Mouse (Mus musculus) CH12.LX (cell line): ENCODE measurements around the gene Slc24a3. TPM values are rescaled to one million over a fixed set of nuclear protein-coding genes. Genes with fewer than 3 reads are reported as not detected.

Experiments used
- DNase-seq: peaks from one replicate; pipeline ENCODE4 v3.0.0-alpha.2; 2013; ENCODE audit errors: extremely low read depth
- H3K27ac ChIP-seq: 2 replicates; pipeline ENCODE4 v1.5.1; 2012; ENCODE audit warnings: low read depth, mild to moderate bottlenecking, control low read depth, moderate library complexity; ENCODE audit not compliant: insufficient read depth
- H3K27me3 ChIP-seq: replicated peaks from 2 replicates; pipeline ENCODE3; 2012; ENCODE audit warnings: inconsistent platforms
- H3K36me3 ChIP-seq, 2 experiments: replicated peaks in 1 of 2; 2 replicates each; pipeline versions ENCODE3 to v1.6.1; 2012; ENCODE audit warnings: inconsistent platforms in 1 of 2, low read length in 1 of 2, mild to moderate bottlenecking in 1 of 2, mixed read lengths in 1 of 2, moderate library complexity in 1 of 2; ENCODE audit not compliant: control insufficient read depth in 1 of 2, insufficient read depth in 1 of 2
- H3K4me1 ChIP-seq, 2 experiments: 2 replicates each; pipeline ENCODE4 v1.6.1; 2012; ENCODE audit warnings: inconsistent platforms in 1 of 2, moderate library complexity in 1 of 2; ENCODE audit not compliant: insufficient read depth in 2 of 2, control insufficient read depth in 1 of 2
- H3K4me2 ChIP-seq: 2 replicates; pipeline ENCODE4 v1.6.1; 2012; ENCODE audit warnings: low read depth, mild to moderate bottlenecking, control low read depth; ENCODE audit not compliant: poor library complexity, insufficient read depth, severe bottlenecking
- H3K4me3 ChIP-seq, 3 experiments: fragments of 150-350 bp in 1 of 3; sonication (generic) in 1 of 3; replicated peaks in 1 of 3; 2 replicates each; pipeline versions ENCODE3 to v1.5.1; 2011 to 2012; ENCODE audit warnings: low read depth in 2 of 3, low read length in 2 of 3, mild to moderate bottlenecking in 2 of 3, moderate library complexity in 2 of 3, control low read depth in 1 of 3, improper control_type of control experiment in 1 of 3, inconsistent platforms in 1 of 3, mixed read lengths in 1 of 3; ENCODE audit not compliant: poor library complexity in 1 of 3
- H3K79me2 ChIP-seq: replicated peaks from 2 replicates; pipeline ENCODE4 v1.6.1; 2012; ENCODE audit warnings: mild to moderate bottlenecking, moderate library complexity; ENCODE audit not compliant: control insufficient read depth, poor library complexity, insufficient read depth, severe bottlenecking; ENCODE audit errors: extremely low read depth
- H3K9ac ChIP-seq: 2 replicates; pipeline ENCODE4 v1.6.1; 2012; ENCODE audit warnings: low read depth, mild to moderate bottlenecking, control low read depth, moderate library complexity; ENCODE audit not compliant: insufficient read depth
- H3K9me3 ChIP-seq: replicated peaks from 2 replicates; pipeline ENCODE3; 2012; ENCODE audit warnings: low read length, inconsistent platforms, mixed read lengths
- BHLHE40 ChIP-seq: IDR thresholded peaks from 2 replicates; pipeline ENCODE4 v1.6.1; 2011; ENCODE audit warnings: mild to moderate bottlenecking, low read depth, low read length, improper control_type of control experiment
- ELF1 ChIP-seq: IDR thresholded peaks from 2 replicates; pipeline ENCODE4 v1.6.1; 2014; ENCODE audit warnings: low read depth, mild to moderate bottlenecking, inconsistent platforms, low read length, improper control_type of control experiment
- ETS1 ChIP-seq: conservative IDR thresholded peaks from 2 replicates; pipeline ENCODE4 v1.6.1; 2012; ENCODE audit warnings: low read depth, mild to moderate bottlenecking, inconsistent platforms, low read length, improper control_type of control experiment, moderate library complexity
- GABPA ChIP-seq: IDR thresholded peaks from 2 replicates; pipeline ENCODE4 v1.6.1; 2012; ENCODE audit warnings: low read depth, low read length, improper control_type of control experiment, inconsistent platforms; ENCODE audit not compliant: insufficient replicate concordance
- HCFC1 ChIP-seq: IDR thresholded peaks from 2 replicates; pipeline ENCODE4 v1.6.1; 2012; ENCODE audit warnings: low read depth, mild to moderate bottlenecking, inconsistent platforms, low read length, improper control_type of control experiment
- IRF4 ChIP-seq: IDR thresholded peaks from 2 replicates; pipeline ENCODE4 v1.6.1; 2014; ENCODE audit warnings: low read depth, mild to moderate bottlenecking, inconsistent platforms, low read length, improper control_type of control experiment
- JUND ChIP-seq: conservative IDR thresholded peaks from 2 replicates; pipeline ENCODE4 v1.6.1; 2011; ENCODE audit warnings: low read depth, low read length, improper control_type of control experiment
- KAT2A ChIP-seq: IDR thresholded peaks from 2 replicates; pipeline ENCODE4 v1.6.1; 2012; ENCODE audit warnings: low read length, improper control_type of control experiment, inconsistent platforms; ENCODE audit not compliant: insufficient replicate concordance
- MAFK ChIP-seq: IDR thresholded peaks from 2 replicates; pipeline ENCODE4 v1.6.1; 2011; ENCODE audit warnings: low read length, improper control_type of control experiment; ENCODE audit not compliant: insufficient replicate concordance
- MAZ ChIP-seq: IDR thresholded peaks from 2 replicates; pipeline ENCODE4 v1.6.1; 2012; ENCODE audit warnings: low read depth, mild to moderate bottlenecking, inconsistent platforms, low read length, improper control_type of control experiment, moderate library complexity
- NELFE ChIP-seq: IDR thresholded peaks from 2 replicates; pipeline ENCODE4 v1.6.1; 2011; ENCODE audit warnings: low read depth, low read length, improper control_type of control experiment
- NRF1 ChIP-seq: IDR thresholded peaks from 2 replicates; pipeline ENCODE4 v1.6.1; 2014; ENCODE audit warnings: low read depth, mild to moderate bottlenecking, inconsistent platforms, low read length, improper control_type of control experiment, moderate library complexity
- POLR2AphosphoS2 ChIP-seq: IDR thresholded peaks from 2 replicates; pipeline ENCODE4 v1.6.1; 2011; ENCODE audit warnings: low read depth, low read length, improper control_type of control experiment
- RAD21 ChIP-seq: IDR thresholded peaks from 2 replicates; pipeline ENCODE4 v1.6.1; 2011; ENCODE audit warnings: low read depth, mild to moderate bottlenecking, low read length, improper control_type of control experiment, moderate library complexity
- RCOR1 ChIP-seq: conservative IDR thresholded peaks from 2 replicates; pipeline ENCODE4 v1.6.1; 2012; ENCODE audit warnings: low read depth, mild to moderate bottlenecking, inconsistent platforms, low read length, improper control_type of control experiment
- SMC3 ChIP-seq: IDR thresholded peaks from 2 replicates; pipeline ENCODE4 v1.6.1; 2011; ENCODE audit warnings: low read depth, low read length, improper control_type of control experiment
- TBP ChIP-seq: conservative IDR thresholded peaks from 2 replicates; pipeline ENCODE4 v1.6.1; 2011; ENCODE audit warnings: low read depth, low read length, improper control_type of control experiment
- TCF12 ChIP-seq: IDR thresholded peaks from 2 replicates; pipeline ENCODE4 v1.6.1; 2014; ENCODE audit warnings: low read depth, mild to moderate bottlenecking, inconsistent platforms, low read length, improper control_type of control experiment
- USF2 ChIP-seq: conservative IDR thresholded peaks from 2 replicates; pipeline ENCODE4 v1.6.1; 2011; ENCODE audit warnings: low read depth, low read length, improper control_type of control experiment
- ZNF384 ChIP-seq: IDR thresholded peaks from 2 replicates; pipeline ENCODE4 v1.6.1; 2012; ENCODE audit warnings: low read depth, low read length, improper control_type of control experiment, inconsistent platforms
- dilution Hi-C: fragments of 300-500 bp; cut with MboI; formaldehyde crosslinking; loops from 2 replicates; pipeline ENCODE4 v1.14.3; 2020; ENCODE audit warnings: low sequenced_read_pairs; ENCODE audit not compliant: extremely low pct_unique_long_range_greater_than_20kb, extremely low pct_ligation_motif_present
- in situ Hi-C: fragments of 300-500 bp; cut with MboI; formaldehyde crosslinking; loops from 3 replicates; pipeline ENCODE4 v1.14.3; 2019; ENCODE audit warnings: low sequenced_read_pairs, low pct_ligation_motif_present, low pct_unique_long_range_greater_than_20kb, mixed read lengths
- polyA plus RNA-seq: library from polyadenylated mRNA; unstranded; fragments of >175 nt; gene quantifications from 2 replicates; pipeline ENCODE4 v1.2.1, GENCODE M21; 2012; ENCODE audit warnings: low read depth; ENCODE audit not compliant: insufficient read length
- total RNA-seq, 2 experiments: library from RNA; depleted of rRNA; stranded (reverse); fragments of 300-350 nt in 1 of 2; fragments of >200 nt in 1 of 2; gene quantifications; 2 replicates each; pipeline ENCODE4 v1.2.3; 2012 to 2014

Slc24a3 gene
- total and polyA plus RNA-seq, 3 experiments = not detected

DNA sequence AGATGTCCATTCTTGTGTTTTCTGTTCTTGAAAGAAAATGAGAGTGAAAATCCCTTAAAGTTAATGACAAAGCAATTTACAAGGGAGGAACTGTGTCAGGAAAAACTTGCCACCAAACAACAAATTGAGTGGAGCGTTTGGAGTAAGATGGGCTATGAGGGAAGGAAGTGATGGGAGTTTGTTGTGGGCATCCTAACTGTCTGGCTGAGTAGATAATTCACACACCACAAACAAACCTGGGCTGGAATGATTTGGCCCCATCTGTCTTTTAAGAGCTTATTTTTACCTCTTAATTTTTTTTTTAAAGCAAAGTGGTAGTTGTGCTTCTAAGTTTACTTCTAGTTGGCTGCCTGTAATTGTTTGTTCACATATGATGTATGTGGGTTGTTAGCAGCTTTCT lies 94.6 kb downstream of the Slc24a3 start:
- Histone ChIP-seq H3K4me2 (no peak overlapping the region), H3K27ac (no peak overlapping the region), H3K4me1 (no peaks in the 10 kb centered on the region), H3K36me3 (no peaks in the 10 kb centered on the region), H3K9me3 (no peaks in the 10 kb centered on the region), H3K79me2 (no peaks in the 10 kb centered on the region), H3K27me3 (peaks cover 6% of the 10 kb centered on the region), H3K4me3 (no peak overlapping the region), H3K9ac (no peak overlapping the region)
- TF ChIP-seq RAD21 (no peak), BHLHE40 (no peak), HCFC1 (no peak), MAFK (no peak), ZNF384 (no peak), JUND (no peak), TCF12 (no peak), KAT2A (no peak), SMC3 (no peak), POLR2AphosphoS2 (no peak), RCOR1 (no peak), NRF1 (no peak), ELF1 (no peak), IRF4 (no peak), MAZ (no peak), NELFE (no peak)
- in situ Hi-C loops = no loop called here
- dilution Hi-C loops = no loop called here
- DNase-seq = no peak

DNA sequence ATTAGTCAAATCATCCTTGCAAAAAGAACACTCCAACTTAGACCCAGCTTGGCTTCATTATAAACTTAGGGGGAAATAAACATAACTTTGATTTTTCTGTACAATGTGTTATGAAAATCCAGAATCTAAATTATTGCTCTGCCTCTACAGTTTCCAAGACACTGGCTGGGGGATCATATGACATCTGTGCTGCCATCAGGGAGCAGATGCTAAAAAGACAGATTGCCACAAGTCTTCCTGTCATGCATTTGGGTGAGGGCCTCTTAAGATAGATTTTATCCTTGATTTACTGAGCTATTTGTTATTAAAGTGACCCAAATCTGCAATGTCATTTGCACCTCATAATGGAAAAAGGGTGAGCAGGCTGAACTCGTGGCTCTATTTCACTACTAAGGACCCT lies 99.2 kb downstream of the Slc24a3 start:
- dilution Hi-C loops = no loop called here
- H3K4me1 ChIP-seq = no peaks in the 10 kb centered on the region
- H3K9me3 ChIP-seq = no peaks in the 10 kb centered on the region
- no peak overlapping the region for H3K27ac ChIP-seq
- no peak for DNase-seq
- no peaks in the 10 kb centered on the region for H3K27me3 ChIP-seq
- no peak overlapping the region for H3K4me2 ChIP-seq
- TF ChIP-seq ETS1 (no peak), BHLHE40 (no peak), HCFC1 (no peak), GABPA (no peak), USF2 (no peak), TBP (no peak)
- H3K4me3 ChIP-seq = no peak overlapping the region
- no peaks in the 10 kb centered on the region for H3K36me3 ChIP-seq
- in situ Hi-C loops = no loop called here
- no peak overlapping the region for H3K9ac ChIP-seq
- H3K79me2 ChIP-seq = no peaks in the 10 kb centered on the region
